Mouse (Mus musculus) pancreas, adult 10 weeks (tissue): ENCODE measurements around the gene Ankrd34b. TPM values are rescaled to one million over a fixed set of nuclear protein-coding genes. Genes with fewer than 3 reads are reported as not detected.

Experiments
- polyA plus RNA-seq: library from polyadenylated mRNA; stranded (reverse); fragments of 350-450 nt; fragmentation: Illumina TruSeq; extraction: RNeasy Lipid Tissue Mini Kit (QIAGEN cat#74804); gene quantifications from one replicate; pipeline ENCODE4 v1.2.3, GENCODE M21; 2015; ENCODE audit warnings: low read depth, low replicate concordance; ENCODE audit not compliant: insufficient read depth

Gene Ankrd34b
- not detected for polyA plus RNA-seq

DNA sequence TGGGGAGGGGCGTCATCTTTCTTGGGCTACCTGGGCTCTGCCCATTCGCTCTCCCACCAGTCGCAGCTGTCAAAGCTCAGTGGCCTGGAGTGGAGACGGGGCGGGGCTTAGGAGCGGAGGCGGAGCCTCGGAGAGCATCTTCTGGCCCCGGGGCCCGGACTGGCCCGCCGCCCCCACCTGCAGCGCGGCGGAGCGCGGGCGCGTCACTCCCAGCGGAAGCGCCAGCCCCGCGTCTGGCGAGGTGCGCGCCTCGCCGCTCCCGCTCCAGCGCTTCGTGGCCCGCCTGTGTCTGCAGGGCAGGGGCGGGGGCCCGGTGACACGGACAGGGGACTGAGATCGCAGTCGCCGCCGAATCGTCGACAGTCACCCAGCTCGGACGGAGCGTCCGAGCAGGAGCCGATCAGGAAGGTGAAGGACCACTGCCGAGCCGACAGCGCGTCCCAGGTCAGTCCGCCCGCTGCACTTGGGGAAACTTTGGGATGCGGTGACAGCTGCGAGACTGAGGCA, at the start of gene Ankrd34b:
Gene Ankrd34b (plus strand): TSS at position 139 of the 507 bp plus-strand sequence.

GRCm38 (mm10) chr13:92483852-92484463, 58.3 kb downstream of the Ankrd34b start, which contains the start of gene Fam151b:
TSS of gene Fam151b (minus strand) at chr13:92484015.

Other genes with a start within 250 kb of the Ankrd34b start
- not detected for gene Gm20379, start 119.9 kb upstream of the Ankrd34b start, polyA plus RNA-seq
- gene Dhfr, start 71.2 kb upstream of the Ankrd34b start, polyA plus RNA-seq, result 0.30 TPM
- 5.1 TPM for gene Msh3, start 70.9 kb upstream of the Ankrd34b start, polyA plus RNA-seq
- gene Fam151b, start 58.1 kb downstream of the Ankrd34b start, polyA plus RNA-seq, result not detected
- gene Zfyve16, start 105.0 kb downstream of the Ankrd34b start, polyA plus RNA-seq, result 2.7 TPM
- not detected for gene Spz1, start 150.3 kb downstream of the Ankrd34b start, polyA plus RNA-seq
- 4.3 TPM for gene Serinc5, start 185.2 kb downstream of the Ankrd34b start, polyA plus RNA-seq